Mouse (Mus musculus) liver, postnatal 0 days (tissue): ENCODE measurements around the gene Foxe1.

Source experiments
- CTCF ChIP-seq: sonication (generic); IDR thresholded peaks from 2 replicates; pipeline ENCODE4 v1.5.1; 2016; ENCODE audit warnings: antibody characterized with exemption, low read depth
- EP300 ChIP-seq: IDR thresholded peaks from 2 replicates; pipeline ENCODE4 v1.6.1; 2016; ENCODE audit warnings: antibody characterized with exemption, low read depth, mild to moderate bottlenecking

GRCm38 (mm10) chr4:46361258-46361657 is 17.8 kb downstream of the Foxe1 start:
- no peak for TF ChIP-seq CTCF
- no peak for TF ChIP-seq EP300
